Mouse (Mus musculus): ENCODE data around the gene Elk4.

Gene Elk4

GRCm38 (mm10) chr1:132067261-132068255, 60.2 kb downstream of the Elk4 start, which contains the start of gene Mfsd4a:
TSS of gene Mfsd4a (minus strand) at chr1:132068062.
- peak; percentile 33 to 48 for DNase-seq

GRCm38 (mm10) chr1:132069436-132069835, 62.0 kb downstream of the Elk4 start:
- no peak for DNase-seq

- no peak for DNase-seq
Measured at GRCm38 (mm10) chr1:132070659-132071058, 63.3 kb downstream of the Elk4 start.

GRCm38 (mm10) chr1:132075576-132075975, 68.2 kb downstream of the Elk4 start:
- peak; percentile 69 to 77 for DNase-seq

GRCm38 (mm10) chr1:132078413-132078812, 71.0 kb downstream of the Elk4 start:
- no peak for DNase-seq
